Mouse (Mus musculus) thymus, adult 2 months (tissue): ENCODE measurements around the gene Fads6.

Source experiments
- CTCF ChIP-seq: fragments of 200-500 bp; IDR thresholded peaks from 2 replicates; pipeline ENCODE4 v1.5.1; 2012; ENCODE audit warnings: mild to moderate bottlenecking, control low read depth, low read length, moderate library complexity, borderline replicate concordance; ENCODE audit not compliant: control insufficient read depth, poor library complexity, insufficient read depth; ENCODE audit errors: extremely low read depth
- POLR2A ChIP-seq: fragments of 200-500 bp; IDR thresholded peaks from 2 replicates; pipeline ENCODE4 v1.6.1; 2012; ENCODE audit warnings: mild to moderate bottlenecking, low read length, control low read depth, moderate library complexity; ENCODE audit not compliant: control insufficient read depth, poor library complexity, insufficient read depth; ENCODE audit errors: extremely low read depth

GRCm38 (mm10) chr11:115257775-115258510, 39.5 kb downstream of the Fads6 start:
- TF ChIP-seq POLR2A, result no peak
- TF ChIP-seq CTCF, result no peak
